Mouse (Mus musculus) T-helper 17 cell (primary cell): ENCODE measurements around the gene Helz2.

ENCODE experiments used
- in situ Hi-C, 2 experiments: fragments of 300-600 bp; cut with MboI, MseI; formaldehyde crosslinking; loops; 1 replicate in 1 of 2; 2 replicates in 1 of 2; pipeline ENCODE4 v1.15.1; 2025; ENCODE audit warnings: high pct_unique_total_duplicates in 2 of 2

The Helz2 gene

DNA sequence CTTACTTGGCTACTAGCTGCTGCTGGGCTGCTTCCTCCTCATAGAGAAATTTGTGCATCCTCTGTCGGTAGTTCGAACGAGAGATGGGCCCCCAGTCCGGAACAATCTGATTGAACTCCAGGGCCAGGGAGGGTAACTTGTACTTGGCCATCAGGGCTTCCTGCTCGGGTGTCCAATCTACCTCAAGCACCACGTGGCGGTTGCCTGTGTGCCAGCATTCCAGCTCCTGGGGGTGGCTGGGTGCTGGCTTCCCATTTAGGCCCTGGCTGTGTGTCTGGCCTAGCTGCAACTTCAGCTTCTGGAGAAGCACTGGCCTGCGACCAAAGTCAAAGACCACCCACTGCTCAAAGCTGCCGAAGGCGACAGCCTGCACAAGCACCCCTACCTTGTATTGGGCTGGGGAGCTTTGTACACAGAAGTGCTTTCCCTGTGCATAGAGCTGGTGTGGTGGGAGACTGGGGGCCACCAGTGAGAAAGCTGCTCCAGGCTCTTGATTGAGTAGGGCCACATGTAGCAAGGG, 3.7 kb downstream of the Helz2 start:
- in situ Hi-C loops = no loop called here

DNA sequence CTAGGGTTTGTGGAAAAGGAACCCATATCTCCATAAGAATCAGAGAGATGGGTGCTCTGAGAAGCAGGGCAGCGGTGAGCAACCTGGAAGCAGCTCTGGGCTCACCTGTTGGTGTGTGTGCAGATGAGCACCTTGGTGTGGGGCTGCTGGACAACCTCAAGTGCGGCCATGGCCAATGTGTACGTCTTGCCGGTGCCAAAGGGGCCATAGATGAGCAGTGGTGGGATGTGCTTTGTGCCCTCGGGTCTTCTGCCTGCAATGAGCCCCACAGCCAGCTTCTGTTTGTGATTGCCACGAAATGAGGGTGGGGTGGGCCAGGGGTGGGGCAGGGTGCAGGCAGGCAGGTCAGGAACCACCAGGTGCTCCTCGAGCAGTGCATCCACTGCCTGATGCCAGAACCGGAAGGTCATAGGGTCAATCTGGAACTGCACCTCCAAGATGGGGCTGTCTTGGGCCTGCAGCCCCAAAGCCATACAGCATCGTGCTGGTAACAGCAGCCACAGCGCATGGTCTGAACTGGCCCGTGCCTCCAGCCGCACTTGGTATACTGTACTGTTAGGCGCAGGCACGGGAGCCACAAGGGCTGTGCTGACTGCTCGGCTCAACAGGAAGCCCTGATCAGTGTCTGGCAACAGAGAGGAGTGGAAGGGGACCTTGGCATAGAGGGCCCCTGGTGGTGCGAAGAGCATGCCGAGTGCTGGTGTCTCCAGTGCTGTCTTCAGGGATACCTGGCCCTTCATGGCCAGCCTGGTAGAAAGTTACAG, 4.4 kb downstream of the Helz2 start:
- in situ Hi-C loops = no loop called here

DNA sequence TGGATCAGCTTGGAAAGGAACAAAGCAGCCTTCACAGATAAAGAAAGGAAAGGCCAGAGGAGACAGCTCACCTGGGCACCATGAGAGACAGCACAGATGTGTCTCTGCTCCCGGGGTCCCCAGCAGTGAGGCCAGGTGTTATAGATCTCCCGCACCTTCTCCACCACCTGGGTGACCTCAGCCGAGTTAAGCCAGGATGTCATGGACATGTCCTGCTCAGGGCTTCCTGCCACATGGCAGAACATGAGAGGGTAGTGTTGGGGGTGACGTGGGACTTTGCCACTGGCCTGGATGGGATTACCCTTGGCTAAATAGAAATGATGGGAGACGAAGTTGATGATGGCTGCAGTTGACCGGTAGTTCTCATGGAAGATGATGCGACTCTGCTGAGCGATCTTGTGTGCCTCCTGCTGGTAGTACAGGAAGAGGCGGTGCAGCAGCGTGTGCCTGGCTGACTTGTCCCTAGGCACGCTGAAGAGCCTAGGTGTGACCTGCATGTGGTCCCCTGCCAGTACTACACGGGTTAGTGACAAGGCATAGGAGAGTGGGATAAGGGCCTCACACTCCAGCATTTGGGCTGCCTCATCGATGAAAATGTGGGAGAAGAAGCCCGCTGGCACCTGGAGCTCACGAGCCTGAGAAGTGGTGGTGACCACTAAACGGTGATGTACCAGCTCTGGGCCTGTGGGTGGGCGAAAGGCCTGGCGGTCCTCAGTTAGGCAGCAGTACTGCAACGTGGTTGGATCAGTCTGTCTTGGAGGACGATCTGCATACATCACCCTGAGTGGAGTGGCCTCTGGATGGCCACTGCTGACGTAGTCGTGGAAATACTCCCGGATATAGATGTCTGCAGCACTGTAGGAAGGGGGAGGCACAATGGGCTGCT, 5.9 kb downstream of the Helz2 start:
- in situ Hi-C loops = no loop called here

GRCm38 (mm10) chr2:181234680-181235079, 7.1 kb downstream of the Helz2 start:
- in situ Hi-C loops = no loop called here

- in situ Hi-C loops = no loop called here
These were observed 8.4 kb downstream of the Helz2 start for GRCm38 (mm10) chr2:181233443-181233842.

GRCm38 (mm10) chr2:181231171-181231570, 10.7 kb downstream of the Helz2 start:
- in situ Hi-C loops = no loop called here

DNA sequence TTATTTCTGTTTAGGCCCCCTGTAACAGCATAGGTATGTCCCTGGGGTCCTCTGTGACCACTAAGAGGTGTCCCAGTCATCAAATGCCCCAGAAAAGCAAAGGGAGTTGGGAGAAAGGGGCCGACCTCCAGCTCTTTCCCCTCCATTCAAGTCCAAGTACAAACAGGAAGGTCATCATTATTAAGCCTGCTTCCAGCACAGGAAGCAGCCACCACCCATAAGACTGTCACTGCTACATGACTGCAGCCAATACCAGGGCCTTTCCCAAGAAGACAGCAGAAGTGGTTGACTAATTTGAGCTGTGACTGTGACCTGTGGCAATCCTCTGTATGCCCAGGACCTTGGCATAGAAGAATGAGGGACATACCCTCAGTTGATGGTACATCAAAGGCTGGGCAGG, 13.5 kb downstream of the Helz2 start:
- in situ Hi-C loops = no loop called here

- in situ Hi-C loops = no loop called here
These were observed 14.7 kb downstream of the Helz2 start for GRCm38 (mm10) chr2:181227122-181227521.

DNA sequence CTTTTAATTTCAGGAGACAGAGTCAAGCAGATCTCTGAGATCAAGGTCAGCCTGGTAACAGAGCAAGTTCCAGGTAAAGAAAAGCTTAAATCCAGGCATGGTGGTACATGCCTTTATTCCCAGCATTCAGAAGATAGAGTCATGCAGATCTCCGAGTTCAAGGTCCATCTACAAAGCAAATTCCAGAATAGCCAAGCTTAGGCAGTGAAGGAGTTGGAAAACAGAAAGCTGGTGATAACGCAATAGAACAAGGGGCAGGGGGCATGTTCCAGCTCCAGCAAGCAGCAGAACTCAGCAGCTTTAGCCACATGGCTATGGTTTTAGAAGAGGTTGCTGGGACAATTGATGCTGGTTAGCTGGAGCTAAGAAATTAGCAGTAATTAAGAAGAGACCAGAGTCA, 16.8 kb downstream of the Helz2 start:
- in situ Hi-C loops = no loop called here

DNA sequence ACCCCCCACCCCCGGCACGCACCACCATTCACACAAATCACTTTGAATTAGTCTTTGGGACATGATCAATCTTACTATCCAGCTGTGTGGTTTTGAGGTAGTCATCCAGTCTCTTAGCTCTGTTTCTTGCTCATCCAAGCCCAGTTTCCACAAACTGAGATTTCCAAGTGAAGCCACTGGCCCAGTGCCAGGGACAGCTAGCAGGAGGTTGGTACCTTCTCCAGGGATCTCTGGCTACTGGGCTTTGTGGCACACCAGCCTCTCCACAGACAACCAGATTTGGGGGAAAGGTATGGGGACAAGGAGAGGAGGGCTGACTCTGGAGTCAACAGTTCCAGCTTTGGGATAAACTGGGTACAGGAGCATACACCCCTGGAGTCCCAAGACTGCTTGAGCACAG, 21.5 kb downstream of the Helz2 start:
- in situ Hi-C loops = no loop called here

GRCm38 (mm10) chr2:181219538-181220216, 22.1 kb downstream of the Helz2 start, which contains the start of gene Fndc11:
Gene Fndc11, plus strand, starts transcription at chr2:181220013.
- in situ Hi-C loops = no loop called here

- in situ Hi-C loops = no loop called here
These were observed 22.8 kb downstream of the Helz2 start for GRCm38 (mm10) chr2:181218881-181219485.

DNA sequence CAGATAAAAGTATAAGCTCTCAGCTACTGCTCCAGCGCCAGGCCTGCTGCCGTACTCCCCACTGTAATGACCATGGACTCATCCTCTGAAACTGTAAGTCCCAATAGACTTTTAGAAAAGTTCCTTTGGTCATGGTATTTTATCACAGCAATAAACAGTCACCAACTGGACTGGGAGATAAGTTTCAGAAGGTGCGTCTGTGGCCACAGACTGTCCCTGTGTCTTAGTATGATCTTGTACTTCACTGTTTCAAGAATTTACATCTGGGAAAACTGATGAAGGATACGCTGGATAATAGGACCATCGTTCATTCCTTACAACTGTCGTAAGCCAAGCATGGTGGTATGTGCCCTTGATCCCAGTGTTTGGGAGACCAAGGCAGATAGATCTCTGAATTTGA, 25.8 kb downstream of the Helz2 start:
- in situ Hi-C loops = no loop called here

DNA sequence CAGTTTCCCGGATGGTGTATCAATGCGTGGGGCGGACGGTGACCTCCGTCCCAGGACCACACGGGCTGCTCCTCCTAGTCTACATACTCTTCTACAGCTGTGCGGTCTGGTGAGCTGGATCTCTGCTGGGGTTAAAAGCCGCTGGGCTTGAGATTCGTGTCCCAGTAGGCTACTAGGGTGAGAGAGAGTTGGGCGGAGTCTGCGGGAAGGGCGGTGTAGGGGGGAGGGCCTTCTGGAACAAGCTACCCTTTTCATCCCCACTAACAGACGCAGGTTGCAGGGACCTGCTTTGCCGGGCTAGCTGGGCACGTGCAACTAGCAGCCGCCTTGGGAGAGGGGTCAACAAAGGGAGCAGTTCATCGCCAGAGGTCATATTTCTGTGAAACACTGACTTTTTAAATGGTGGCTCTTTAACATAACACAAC, 28.8 kb downstream of the Helz2 start, which contains the start of gene Srms:
Gene Srms (minus strand): TSS at position 165 of the 425 bp plus-strand sequence.
- in situ Hi-C loops = no loop called here

- in situ Hi-C loops = no loop called here
These were observed 29.3 kb downstream of the Helz2 start for GRCm38 (mm10) chr2:181212389-181213020.

DNA sequence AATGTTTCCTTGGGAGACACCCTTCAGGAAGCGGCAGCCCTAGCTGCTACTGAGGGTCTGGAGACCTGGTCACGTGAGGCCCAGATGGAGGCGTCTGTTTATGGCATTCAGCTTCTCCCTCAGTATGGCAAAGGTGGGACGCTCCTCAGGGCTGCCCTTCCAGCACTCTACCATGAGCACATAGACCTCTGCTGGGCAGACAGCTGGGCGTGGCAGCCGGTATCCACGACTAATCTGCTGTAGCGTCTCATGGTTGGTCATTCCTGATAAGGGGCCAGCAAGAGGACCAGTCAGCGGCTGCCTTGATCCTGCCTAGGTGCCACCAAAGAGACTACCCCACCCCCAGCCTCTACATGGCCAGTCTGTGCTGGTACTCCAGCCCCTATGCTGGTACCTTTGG, 35.7 kb downstream of the Helz2 start:
- in situ Hi-C loops = no loop called here

- in situ Hi-C loops = no loop called here
These were observed 36.1 kb downstream of the Helz2 start for GRCm38 (mm10) chr2:181205678-181206077.

DNA sequence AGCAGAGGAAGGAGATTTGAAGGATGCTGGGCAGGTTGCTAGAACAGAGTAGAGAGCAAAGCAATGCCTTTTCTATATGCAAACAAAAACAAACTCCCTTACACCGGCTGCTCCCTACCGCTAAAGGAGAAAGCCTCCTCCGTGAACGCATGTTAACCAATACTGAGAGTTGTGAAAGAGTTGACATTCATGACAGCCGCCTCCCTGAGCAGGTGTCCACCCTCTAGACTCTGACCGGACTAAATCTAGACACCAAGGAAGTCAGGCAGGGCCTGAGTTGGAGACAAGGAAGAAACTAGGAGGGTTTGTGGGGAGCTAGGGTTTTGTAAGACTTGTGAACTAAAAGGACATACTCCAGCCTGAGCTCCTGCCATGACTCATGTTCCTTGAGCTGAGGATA, 38.9 kb downstream of the Helz2 start:
- in situ Hi-C loops = no loop called here

DNA sequence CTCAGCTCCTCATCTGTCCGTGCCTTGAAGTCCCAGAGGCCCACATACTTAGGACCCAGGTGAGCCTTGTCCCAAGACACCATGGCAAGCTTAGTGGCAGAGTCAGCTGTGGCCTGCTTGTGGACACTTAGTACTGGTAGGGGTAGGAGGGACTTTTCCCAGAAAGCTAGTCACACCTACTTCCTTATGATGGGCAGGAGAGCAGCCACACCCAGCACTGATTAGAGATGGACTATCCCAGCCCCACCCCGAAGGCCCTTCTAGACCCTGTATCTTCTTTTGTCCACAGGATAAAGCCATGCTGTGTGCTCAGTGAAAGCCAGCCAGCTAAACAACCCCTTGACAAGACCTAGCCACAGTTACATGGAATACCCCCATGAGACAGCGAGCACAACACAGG, 39.4 kb downstream of the Helz2 start, which contains the start of gene Ptk6:
Gene Ptk6 (minus strand): TSS at position 368 of the 400 bp plus-strand sequence.
- in situ Hi-C loops = no loop called here

- in situ Hi-C loops = no loop called here
These were observed 40.2 kb downstream of the Helz2 start for GRCm38 (mm10) chr2:181201606-181202005.
